Mouse (Mus musculus) C2C12 (cell line): ENCODE data around the gene Ncstn. TPM values are rescaled to one million over a fixed set of nuclear protein-coding genes. Genes with fewer than 3 reads are reported as not detected.

Experiments
- H3K27me3 ChIP-seq: one replicate; pipeline ENCODE4 v1.6.1; 2011; ENCODE audit not compliant: control insufficient read depth, insufficient read depth, insufficient read length
- H3K36me3 ChIP-seq: one replicate; pipeline ENCODE4 v1.6.1; 2011; ENCODE audit not compliant: control insufficient read depth, insufficient read depth
- H3K4me3 ChIP-seq: one replicate; pipeline ENCODE4 v1.5.1; 2011; ENCODE audit warnings: mild to moderate bottlenecking, control low read depth; ENCODE audit not compliant: poor library complexity, insufficient read depth, severe bottlenecking
- H3K79me2 ChIP-seq: one replicate; pipeline ENCODE4 v1.6.1; 2011; ENCODE audit not compliant: control insufficient read depth, insufficient read depth
- H3K79me3 ChIP-seq: one replicate; pipeline ENCODE4 v1.6.1; 2011; ENCODE audit warnings: low read depth, control low read depth
- H3ac ChIP-seq: one replicate; pipeline ENCODE3; 2011; ENCODE audit warnings: low read depth; ENCODE audit not compliant: control insufficient read depth, insufficient read length
- CEBPB ChIP-seq: IDR thresholded peaks from one replicate; pipeline ENCODE4 v1.6.1; 2011; ENCODE audit warnings: low read depth, mild to moderate bottlenecking, control low read depth, moderate library complexity
- CTCF ChIP-seq: IDR thresholded peaks from one replicate; pipeline ENCODE4 v1.5.1; 2011; ENCODE audit not compliant: control insufficient read depth, insufficient read depth, insufficient read length
- FOSL1 ChIP-seq: IDR thresholded peaks from one replicate; pipeline ENCODE4 v1.8.0; 2011; ENCODE audit warnings: mild to moderate bottlenecking, low read length; ENCODE audit not compliant: poor library complexity, insufficient read depth, severe bottlenecking
- MAX ChIP-seq: IDR thresholded peaks from one replicate; pipeline ENCODE4 v1.6.1; 2011; ENCODE audit warnings: mild to moderate bottlenecking, control low read depth
- MYOD1 ChIP-seq: IDR thresholded peaks from one replicate; pipeline ENCODE4 v1.6.1; 2011; ENCODE audit warnings: low read depth; ENCODE audit not compliant: control insufficient read depth, insufficient read length
- MYOG ChIP-seq: IDR thresholded peaks from one replicate; pipeline ENCODE4 v1.6.1; 2011; ENCODE audit not compliant: control insufficient read depth, insufficient read length; ENCODE audit errors: extremely low read depth
- USF1 ChIP-seq: IDR thresholded peaks from one replicate; pipeline ENCODE4 v1.6.1; 2011; ENCODE audit warnings: low read depth, mild to moderate bottlenecking, control low read depth, moderate library complexity
- polyA plus RNA-seq: library from polyadenylated mRNA; unstranded; fragments of >200 nt; fragmentation: generic; extraction: Trizol; gene quantifications from one replicate; pipeline ENCODE4 v1.2.1, GENCODE M21; 2012; ENCODE audit warnings: missing spikeins

The Ncstn gene
- polyA plus RNA-seq, 1 experiment = 40.8 TPM

- Histone ChIP-seq H3K36me3 (no peaks in the 10 kb centered on the region), H3K4me3 (no peak overlapping the region), H3K79me3 (no peaks in the 10 kb centered on the region), H3ac (no peak overlapping the region), H3K27me3 (no peaks in the 10 kb centered on the region), H3K79me2 (no peaks in the 10 kb centered on the region)
- TF ChIP-seq CEBPB (no peak), USF1 (no peak), MYOG (no peak), CTCF (no peak), MYOD1 (no peak), MAX (no peak), FOSL1 (no peak)
Measured at GRCm38 (mm10) chr1:172018336-172019311, 64.0 kb downstream of the Ncstn start.

GRCm38 (mm10) chr1:172017517-172018070, 65.0 kb downstream of the Ncstn start:
- Histone ChIP-seq H3K36me3 (no peaks in the 10 kb centered on the region), H3K27me3 (no peaks in the 10 kb centered on the region), H3K4me3 (no peak overlapping the region), H3ac (no peak overlapping the region), H3K79me2 (no peaks in the 10 kb centered on the region), H3K79me3 (no peaks in the 10 kb centered on the region)
- no peak for TF ChIP-seq CTCF
- TF ChIP-seq MYOG = no peak
- TF ChIP-seq MAX = no peak
- no peak for TF ChIP-seq MYOD1
- no peak for TF ChIP-seq CEBPB
- no peak for TF ChIP-seq USF1
- TF ChIP-seq FOSL1 = no peak

DNA sequence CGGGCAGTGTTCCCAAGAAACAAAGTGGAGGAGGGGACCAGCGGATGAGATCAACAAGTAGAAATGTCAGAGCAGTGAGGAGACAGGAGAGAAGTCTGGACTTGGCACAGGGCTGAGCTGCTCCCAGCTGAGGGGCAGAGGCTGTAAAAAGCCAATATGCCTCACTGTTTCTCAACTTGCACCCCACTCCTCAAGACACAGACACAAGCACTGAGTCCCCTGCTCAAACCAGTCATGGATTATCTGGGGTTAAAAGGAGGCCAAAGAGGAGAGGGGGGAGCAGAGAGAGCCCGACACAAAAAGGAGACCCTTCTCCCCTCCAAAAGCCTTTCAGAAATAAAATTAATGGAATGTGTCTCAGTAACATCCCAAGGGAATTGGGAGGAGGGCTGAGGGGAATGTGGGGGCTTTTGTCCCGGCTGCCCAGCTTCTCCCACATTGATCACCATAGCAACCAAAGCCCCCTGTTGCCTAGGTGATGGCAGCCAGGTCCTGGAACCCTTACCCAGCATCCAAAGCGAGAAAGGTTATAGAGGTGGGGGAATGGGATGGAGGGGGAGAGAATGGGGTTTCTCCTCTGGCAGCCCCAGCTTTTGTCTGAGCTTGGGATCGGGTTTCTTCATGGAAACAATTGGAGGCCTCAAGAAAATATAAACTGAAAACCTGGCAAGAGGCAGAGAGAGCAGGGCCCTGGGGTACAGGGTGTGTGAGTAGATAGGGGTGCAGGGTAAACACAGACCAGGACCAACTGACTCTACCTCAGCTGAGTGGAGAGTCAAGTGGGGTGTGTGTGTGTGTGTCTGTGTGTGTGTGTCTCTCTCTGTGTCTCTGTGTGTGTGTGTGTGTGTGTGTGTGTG, 65.7 kb downstream of the Ncstn start:
- H3ac ChIP-seq = no peak overlapping the region
- no peak for TF ChIP-seq MYOD1
- TF ChIP-seq MAX = no peak
- no peak for TF ChIP-seq CTCF
- no peak for TF ChIP-seq MYOG
- no peak for TF ChIP-seq USF1
- TF ChIP-seq FOSL1 = no peak
- no peak for TF ChIP-seq CEBPB
- H3K79me3 ChIP-seq = no peaks in the 10 kb centered on the region
- H3K4me3 ChIP-seq = no peak overlapping the region
- H3K27me3 ChIP-seq = no peaks in the 10 kb centered on the region
- H3K36me3 ChIP-seq = peaks cover 2% of the 10 kb centered on the region
- no peaks in the 10 kb centered on the region for H3K79me2 ChIP-seq

- H3K36me3 ChIP-seq = peaks cover 6% of the 10 kb centered on the region
- TF ChIP-seq MYOG = no peak
- TF ChIP-seq CEBPB = no peak
- no peak for TF ChIP-seq CTCF
- TF ChIP-seq FOSL1 = no peak
- no peak for TF ChIP-seq MYOD1
- TF ChIP-seq USF1 = no peak
- TF ChIP-seq MAX = no peak
Measured at GRCm38 (mm10) chr1:172016031-172016430, 66.6 kb downstream of the Ncstn start.

More at GRCm38 (mm10) chr1:172016031-172016430, 66.6 kb downstream of the Ncstn start:
- H3K27me3 ChIP-seq = no peaks in the 10 kb centered on the region
- H3K79me2 ChIP-seq = no peaks in the 10 kb centered on the region
- no peaks in the 10 kb centered on the region for H3K79me3 ChIP-seq
- H3K4me3 ChIP-seq = no peak overlapping the region
- no peak overlapping the region for H3ac ChIP-seq

Other genes with a start within 250 kb of the Ncstn start
- gene Cd84, start 243.1 kb downstream of the Ncstn start, polyA plus RNA-seq = not detected
- not detected for gene Gm10521, start 187.1 kb downstream of the Ncstn start, polyA plus RNA-seq
- gene Slamf6, start 165.3 kb downstream of the Ncstn start, polyA plus RNA-seq = not detected
- gene Vangl2, start 54.4 kb downstream of the Ncstn start, polyA plus RNA-seq = 5.7 TPM
- gene Nhlh1, start 25.2 kb downstream of the Ncstn start, polyA plus RNA-seq = not detected
- gene Copa, start 266 bp downstream of the Ncstn start, polyA plus RNA-seq = 113 TPM
- 79.6 TPM for gene Pex19, start 44.0 kb upstream of the Ncstn start, polyA plus RNA-seq
- gene Dcaf8, start 65.3 kb upstream of the Ncstn start, polyA plus RNA-seq = 37.6 TPM
- gene Pea15a, start 124.0 kb upstream of the Ncstn start, polyA plus RNA-seq = 125 TPM
- 0.12 TPM for gene Casq1, start 137.1 kb upstream of the Ncstn start, polyA plus RNA-seq
- gene Atp1a4, start 175.6 kb upstream of the Ncstn start, polyA plus RNA-seq = not detected
- gene Igsf8, start 178.8 kb upstream of the Ncstn start, polyA plus RNA-seq = 95.3 TPM
- gene Atp1a2, start 215.3 kb upstream of the Ncstn start, polyA plus RNA-seq = 0.76 TPM
- gene Kcnj9, start 246.5 kb upstream of the Ncstn start, polyA plus RNA-seq = 0.06 TPM